Mouse (Mus musculus) retina, postnatal 7 days (tissue): ENCODE results near the gene Bdkrb1.

Experiments
- DNase-seq: peaks from one replicate; pipeline ENCODE4 v3.0.0-alpha.2; 2012; ENCODE audit warnings: low read depth, low spot score

The Bdkrb1 gene

GRCm38 (mm10) chr12:105602581-105603210 is at the start of gene Bdkrb1:
TSS of gene Bdkrb1 (plus strand) at chr12:105603085.
- DNase-seq = no peak

- DNase-seq = no peak
Observed at GRCm38 (mm10) chr12:105554151-105554772, 48.6 kb upstream of the Bdkrb1 start.

GRCm38 (mm10) chr12:105555172-105555571 is 47.7 kb upstream of the Bdkrb1 start:
- no peak for DNase-seq

GRCm38 (mm10) chr12:105557250-105557925 is 45.5 kb upstream of the Bdkrb1 start:
- DNase-seq = no peak

GRCm38 (mm10) chr12:105561007-105561534 is 41.8 kb upstream of the Bdkrb1 start:
- no peak for DNase-seq

- no peak for DNase-seq
Observed at GRCm38 (mm10) chr12:105562056-105562820, 40.6 kb upstream of the Bdkrb1 start.

GRCm38 (mm10) chr12:105562936-105563680 is 39.8 kb upstream of the Bdkrb1 start, which contains the start of gene Bdkrb2:
TSS of gene Bdkrb2 (plus strand) at chr12:105563226.
- no peak for DNase-seq

- DNase-seq = no peak
Observed at GRCm38 (mm10) chr12:105563726-105564275, 39.1 kb upstream of the Bdkrb1 start.

GRCm38 (mm10) chr12:105565221-105565620 is 37.7 kb upstream of the Bdkrb1 start:
- no peak for DNase-seq

GRCm38 (mm10) chr12:105571867-105572266 is 31.0 kb upstream of the Bdkrb1 start:
- no peak for DNase-seq

GRCm38 (mm10) chr12:105572622-105573021 is 30.3 kb upstream of the Bdkrb1 start:
- DNase-seq = no peak

- no peak for DNase-seq
Observed at GRCm38 (mm10) chr12:105574356-105574755, 28.5 kb upstream of the Bdkrb1 start.

GRCm38 (mm10) chr12:105580490-105580889 is 22.4 kb upstream of the Bdkrb1 start:
- no peak for DNase-seq

GRCm38 (mm10) chr12:105582486-105582885 is 20.4 kb upstream of the Bdkrb1 start:
- no peak for DNase-seq

- no peak for DNase-seq
Observed at GRCm38 (mm10) chr12:105583484-105583883, 19.4 kb upstream of the Bdkrb1 start.

- DNase-seq = peak; percentile 69
Observed at GRCm38 (mm10) chr12:105584851-105585250, 18.0 kb upstream of the Bdkrb1 start.

GRCm38 (mm10) chr12:105587526-105587925 is 15.4 kb upstream of the Bdkrb1 start:
- no peak for DNase-seq

- DNase-seq = no peak
Observed at GRCm38 (mm10) chr12:105590786-105591185, 12.1 kb upstream of the Bdkrb1 start.

GRCm38 (mm10) chr12:105592361-105592761 is 10.5 kb upstream of the Bdkrb1 start:
- DNase-seq = no peak

- no peak for DNase-seq
Observed at GRCm38 (mm10) chr12:105593471-105593870, 9.4 kb upstream of the Bdkrb1 start.

GRCm38 (mm10) chr12:105597135-105597534 is 5.8 kb upstream of the Bdkrb1 start:
- DNase-seq = no peak
